Mouse (Mus musculus): ENCODE measurements around the gene Catip.

Gene Catip

DNA sequence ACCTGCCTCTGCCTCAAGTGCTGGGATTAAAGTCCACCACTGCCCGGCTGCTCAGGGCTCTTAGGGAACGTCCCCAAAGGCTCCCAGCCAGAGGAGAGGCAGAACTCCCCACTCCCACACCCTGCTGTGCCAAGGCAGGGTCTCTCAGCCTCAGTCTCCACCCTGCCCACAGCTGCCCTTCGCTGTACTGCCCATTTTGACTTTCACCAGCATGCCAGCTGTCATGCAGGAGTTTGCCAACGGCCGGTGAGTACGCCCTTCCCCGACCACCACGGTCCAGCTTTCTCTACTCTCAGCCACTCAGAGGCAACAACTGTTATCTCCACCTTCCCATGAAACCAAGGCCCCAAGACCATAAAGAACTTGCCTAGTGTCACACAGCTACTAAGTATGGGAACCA, 22.6 kb downstream of the Catip start:
- DNase-seq (ENCODE audit: low spot score in 2 of 2): no peak

DNA sequence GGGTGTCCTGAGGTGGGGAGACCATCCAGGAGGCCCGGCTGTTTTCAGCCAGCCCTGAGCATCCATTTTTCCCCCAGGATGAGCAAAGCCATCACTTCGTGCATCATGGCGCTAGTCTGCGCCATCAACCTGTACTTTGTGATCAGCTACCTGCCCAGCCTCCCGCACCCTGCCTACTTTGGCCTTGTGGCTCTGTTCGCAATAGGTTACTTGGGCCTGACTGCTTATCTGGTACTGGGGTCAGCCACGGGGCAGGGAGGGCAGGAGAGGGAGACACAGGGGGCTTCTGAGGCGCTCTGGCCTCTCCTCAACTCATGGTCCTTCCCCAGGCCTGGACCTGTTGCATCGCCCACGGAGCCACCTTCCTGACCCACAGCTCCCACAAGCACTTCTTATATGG, 23.2 kb downstream of the Catip start:
- no peak for DNase-seq (ENCODE audit: low spot score in 2 of 2)

- no peak for DNase-seq (ENCODE audit: low spot score in 2 of 2)
Measured at GRCm38 (mm10) chr1:74385531-74385930, 23.6 kb downstream of the Catip start.

- no peak for DNase-seq (ENCODE audit: low spot score in 2 of 2)
Measured at GRCm38 (mm10) chr1:74386363-74386713, 24.4 kb downstream of the Catip start.

DNA sequence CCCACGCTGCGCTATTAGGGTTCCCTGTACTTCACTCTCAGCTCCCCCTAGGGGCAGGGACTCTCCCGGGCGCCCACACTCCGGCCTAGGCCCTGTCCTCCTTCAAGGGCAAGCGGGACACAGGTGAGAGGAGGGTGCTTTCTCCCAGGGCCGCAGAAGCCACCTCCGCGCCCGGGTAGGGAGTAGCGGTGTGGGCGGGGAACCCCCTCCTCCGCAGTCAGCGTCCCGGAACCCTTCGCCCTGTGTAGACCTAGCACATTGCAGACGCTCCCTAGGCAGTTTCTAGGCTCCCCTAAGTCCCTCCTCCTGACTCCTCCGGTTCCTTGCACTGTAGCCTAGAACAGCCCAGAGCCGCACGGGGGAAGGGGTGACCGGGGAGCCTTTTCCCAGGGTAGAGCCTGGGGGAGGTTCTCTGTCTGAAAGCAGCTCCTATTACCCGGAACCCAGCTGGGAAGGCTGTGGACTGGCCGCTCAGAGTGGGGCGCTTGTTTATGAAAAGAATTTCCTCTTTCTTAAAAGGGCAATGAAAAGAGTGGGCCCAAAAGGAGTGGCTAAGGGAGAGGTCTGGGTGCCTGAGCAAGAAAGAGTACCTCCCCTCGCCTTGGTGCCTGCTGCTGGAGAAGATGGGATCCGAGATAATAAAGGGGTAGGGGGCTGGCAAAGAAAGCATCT, 24.9 kb downstream of the Catip start:
- peak; percentile 96 for DNase-seq (ENCODE audit: low spot score in 2 of 2)

- DNase-seq (ENCODE audit: low spot score in 2 of 2): no peak
Measured at GRCm38 (mm10) chr1:74387386-74387988, 25.6 kb downstream of the Catip start.

GRCm38 (mm10) chr1:74388398-74388920, 26.6 kb downstream of the Catip start:
- no peak for DNase-seq (ENCODE audit: low spot score in 2 of 2)

DNA sequence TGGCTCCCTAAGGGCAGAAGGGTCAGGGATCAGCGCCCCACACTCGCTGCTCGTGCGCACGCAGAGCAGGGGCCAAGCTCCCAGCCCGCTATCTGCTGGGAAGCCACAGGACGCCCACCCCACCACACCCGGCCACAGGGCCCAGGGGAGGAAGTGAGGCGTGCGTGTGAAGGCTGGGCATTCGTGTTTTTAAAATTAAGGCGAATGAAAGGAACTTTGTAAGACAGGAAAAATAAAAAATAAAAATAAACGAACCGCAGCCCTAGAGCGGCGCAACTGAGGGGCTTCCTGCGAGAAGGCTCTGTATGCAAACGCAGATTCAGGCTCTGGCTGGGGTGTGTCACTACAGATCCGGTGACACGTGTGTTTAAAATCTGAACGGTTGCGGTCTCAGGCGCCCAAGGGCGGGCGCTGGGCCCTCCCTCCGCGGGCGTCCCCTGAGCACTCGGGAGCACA, 28.0 kb downstream of the Catip start:
- DNase-seq (ENCODE audit: low spot score in 2 of 2): peak; percentile 63 to 79

- peak; percentile 67 to 84 for DNase-seq (ENCODE audit: low spot score in 2 of 2)
Measured at GRCm38 (mm10) chr1:74390287-74390906, 28.5 kb downstream of the Catip start.

- peak; percentile 91 for DNase-seq (ENCODE audit: low spot score in 2 of 2)
Measured at GRCm38 (mm10) chr1:74390924-74391748, 29.2 kb downstream of the Catip start, which contains the start of gene Ctdsp1. TSS of gene Ctdsp1 (plus strand) at chr1:74391509.

DNA sequence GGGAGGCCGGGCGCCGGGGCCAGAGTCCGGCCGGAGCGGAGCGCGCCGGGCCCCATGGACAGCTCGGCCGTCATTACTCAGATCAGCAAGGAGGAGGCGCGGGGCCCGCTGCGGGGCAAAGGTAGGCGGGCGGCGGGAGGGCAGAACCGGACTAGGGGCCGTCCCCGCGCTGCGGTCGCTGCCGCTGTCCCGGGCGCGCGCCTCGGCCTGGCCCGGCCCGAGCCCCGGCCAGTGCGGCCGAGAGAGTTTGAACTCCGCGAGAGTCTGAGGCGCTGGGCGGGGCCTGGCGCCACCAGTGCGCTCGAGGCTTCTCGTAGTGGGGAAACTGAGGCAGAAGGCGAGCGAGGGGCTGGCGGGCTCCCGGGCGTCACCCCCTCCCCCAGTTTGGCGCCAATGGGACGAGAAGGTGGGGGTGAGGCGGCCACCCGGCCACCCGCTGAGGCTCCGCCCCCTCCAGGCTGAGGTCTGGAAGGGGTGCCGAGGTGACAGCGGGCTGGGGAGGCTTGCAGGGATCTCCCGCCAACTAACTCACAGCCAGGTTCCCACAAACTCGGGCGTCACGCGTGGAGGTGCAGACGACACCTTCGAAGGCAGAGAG, 30.0 kb downstream of the Catip start:
- DNase-seq (ENCODE audit: low spot score in 2 of 2): peak; percentile 61 to 67

DNA sequence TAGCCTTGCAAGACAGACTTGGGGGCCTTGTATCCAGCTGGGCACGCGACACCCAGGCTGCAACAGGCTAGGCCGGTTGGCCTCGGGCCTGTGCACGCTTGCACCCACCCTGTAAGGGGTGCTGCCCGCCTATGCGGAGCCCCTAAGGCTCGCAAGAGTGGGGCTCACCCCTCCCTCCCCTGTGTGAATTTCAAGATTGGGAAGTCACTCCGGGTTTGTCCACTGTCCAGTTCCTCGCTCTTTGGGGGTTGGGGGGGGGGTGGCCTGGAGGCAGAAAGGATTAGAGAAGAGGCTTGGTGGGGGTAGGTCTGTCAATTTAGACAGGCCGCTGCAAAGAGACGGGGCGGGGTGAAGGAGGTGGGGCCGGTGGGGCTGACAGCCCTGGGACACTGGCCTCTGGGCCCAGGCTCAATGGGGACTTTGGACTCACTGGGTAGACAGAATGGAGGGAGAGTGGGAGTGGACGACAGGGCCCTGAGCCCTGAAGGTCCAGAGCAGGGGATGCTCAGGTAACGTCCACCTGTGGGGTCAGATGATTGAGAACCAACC, 30.6 kb downstream of the Catip start:
- DNase-seq (ENCODE audit: low spot score in 2 of 2): no peak

GRCm38 (mm10) chr1:74393010-74393409, 31.1 kb downstream of the Catip start:
- no peak for DNase-seq (ENCODE audit: low spot score in 2 of 2)

- no peak for DNase-seq (ENCODE audit: low spot score in 2 of 2)
Measured at GRCm38 (mm10) chr1:74393697-74394096, 31.8 kb downstream of the Catip start.

- no peak for DNase-seq (ENCODE audit: low spot score in 2 of 2)
Measured at GRCm38 (mm10) chr1:74394311-74394710, 32.4 kb downstream of the Catip start.

GRCm38 (mm10) chr1:74394858-74395257, 33.0 kb downstream of the Catip start:
- DNase-seq (ENCODE audit: low spot score in 2 of 2): no peak

DNA sequence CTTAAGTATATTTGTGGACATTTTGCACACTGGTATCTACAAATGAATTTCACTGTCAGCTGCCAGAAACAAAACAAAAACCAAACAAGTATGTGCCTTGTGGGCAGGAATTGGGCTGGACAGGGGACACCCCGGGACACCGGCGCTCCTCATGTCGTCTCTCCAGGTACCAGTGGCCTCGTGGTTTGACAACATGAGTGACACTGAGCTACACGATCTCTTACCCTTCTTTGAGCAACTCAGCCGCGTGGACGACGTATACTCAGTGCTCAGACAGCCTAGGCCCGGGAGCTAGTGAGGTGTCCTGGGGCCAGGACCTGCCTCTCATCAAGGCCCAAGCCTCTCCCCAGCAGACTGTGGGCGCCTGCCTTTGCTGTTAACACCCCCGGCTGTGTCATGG, 33.4 kb downstream of the Catip start:
- no peak for DNase-seq (ENCODE audit: low spot score in 2 of 2)

DNA sequence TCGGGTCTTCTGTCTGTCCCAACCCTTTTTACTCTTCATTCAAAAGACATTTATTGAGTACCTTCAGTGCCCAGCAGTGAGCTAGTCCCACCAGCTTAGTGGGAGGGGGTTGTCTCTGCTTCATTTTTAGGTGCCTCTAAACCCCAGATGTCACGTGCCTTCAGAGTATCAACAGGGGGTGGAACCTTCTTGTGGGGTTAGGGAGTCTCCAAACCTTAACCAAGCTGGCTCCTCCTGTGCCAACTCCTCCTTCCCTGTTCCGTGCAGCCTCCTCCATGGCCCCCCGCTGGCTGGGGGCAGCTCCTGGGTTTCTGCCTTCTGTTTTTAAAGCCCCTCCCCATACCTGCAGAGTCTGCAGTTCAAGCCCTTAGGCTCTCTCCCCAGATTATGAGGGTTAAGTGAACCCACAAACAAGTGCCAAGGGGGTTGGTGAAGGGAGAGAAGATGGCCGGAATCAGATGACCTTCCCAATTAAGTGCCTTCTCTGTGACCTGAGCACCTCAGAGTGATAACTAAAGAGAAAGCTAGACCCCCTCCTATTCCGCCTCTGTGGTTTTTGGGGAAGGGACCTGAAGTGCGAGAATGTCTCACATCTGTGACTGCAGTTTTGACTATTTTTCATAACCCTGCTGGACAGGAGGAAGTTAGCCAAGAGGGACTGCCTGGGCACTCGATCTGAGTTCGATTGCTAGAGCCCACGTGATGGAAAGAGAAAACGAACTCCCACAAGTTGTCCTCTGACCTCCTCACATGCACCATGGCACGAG, 34.7 kb downstream of the Catip start:
- peak in 1 of 2 experiments; percentile 21 for DNase-seq (ENCODE audit: low spot score in 2 of 2)

DNA sequence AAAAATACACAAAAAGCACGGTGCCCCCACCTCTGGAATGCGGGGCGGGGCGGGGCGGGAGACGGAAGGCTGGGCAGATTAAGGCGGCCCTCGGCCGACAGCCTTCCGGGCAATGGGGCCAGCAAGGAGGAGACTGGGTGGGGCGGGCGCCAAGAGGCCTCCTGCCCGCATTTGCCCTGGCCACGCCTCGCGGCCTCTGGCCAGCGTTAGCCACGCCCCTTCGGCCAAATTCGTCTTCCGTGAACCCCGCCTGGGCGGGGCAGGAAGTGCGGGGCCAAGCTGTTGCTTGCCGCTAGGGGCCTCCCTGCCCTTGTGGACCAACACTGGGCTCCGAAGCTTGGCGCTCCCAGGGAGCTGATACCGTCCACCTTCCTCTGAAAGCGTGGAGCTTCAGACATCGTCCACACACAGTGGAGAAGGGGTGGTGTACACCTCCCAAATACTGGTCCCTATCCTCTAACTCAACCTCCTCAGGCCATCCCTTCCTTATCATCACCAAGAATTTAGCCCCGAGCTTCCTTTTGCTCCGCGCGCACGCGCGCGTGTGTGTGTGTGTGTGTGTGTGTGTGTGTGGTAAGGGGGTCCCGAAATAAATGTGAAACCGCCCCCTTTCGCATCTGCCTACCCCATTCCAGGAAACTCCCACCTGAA, 35.5 kb downstream of the Catip start:
- peak; percentile 93 to 97 for DNase-seq (ENCODE audit: low spot score in 2 of 2)

- DNase-seq (ENCODE audit: low spot score in 2 of 2): peak; percentile 73 to 86
Measured at GRCm38 (mm10) chr1:74397919-74398451, 36.1 kb downstream of the Catip start.
